Mouse (Mus musculus) hindbrain, embryonic 12.5 days (tissue): ENCODE data around the gene Numb. TPM values are rescaled to one million over a fixed set of nuclear protein-coding genes. Genes with fewer than 3 reads are reported as not detected.

ENCODE experiments used
- ATAC-seq: fragments of 200-750 bp; cut with Nextera tagmentation; 2 replicates; pipeline ENCODE4 v1.8.0; 2017; ENCODE audit warnings: moderate TSS enrichment; ENCODE audit not compliant: low FRiP score
- H3K27ac ChIP-seq: fragments of 300-500 bp; sonication (generic); 2 replicates; pipeline ENCODE4 v1.5.1; 2016; ENCODE audit warnings: mild to moderate bottlenecking
- H3K27me3 ChIP-seq: fragments of 300-500 bp; sonication (generic); 2 replicates; pipeline ENCODE4 v1.6.1; 2016; ENCODE audit warnings: mild to moderate bottlenecking
- H3K36me3 ChIP-seq: fragments of 300-500 bp; sonication (generic); 2 replicates; pipeline ENCODE4 v1.6.1; 2016; ENCODE audit warnings: mild to moderate bottlenecking
- H3K4me1 ChIP-seq: fragments of 300-500 bp; sonication (generic); 2 replicates; pipeline ENCODE4 v1.6.1; 2016
- H3K4me2 ChIP-seq: fragments of 300-500 bp; sonication (generic); replicated peaks from 2 replicates; pipeline ENCODE4 v1.6.1; 2016; ENCODE audit warnings: mild to moderate bottlenecking
- H3K4me3 ChIP-seq: fragments of 300-500 bp; sonication (generic); 2 replicates; pipeline ENCODE4 v1.5.1; 2016; ENCODE audit warnings: mild to moderate bottlenecking
- H3K9ac ChIP-seq: fragments of 300-500 bp; sonication (generic); 2 replicates; pipeline ENCODE4 v1.6.1; 2016; ENCODE audit warnings: mild to moderate bottlenecking, moderate library complexity
- H3K9me3 ChIP-seq: fragments of 300-500 bp; sonication (generic); replicated peaks from 2 replicates; pipeline ENCODE4 v1.6.1; 2016; ENCODE audit warnings: mild to moderate bottlenecking
- WGBS: fragments of 180-500 bp; shearing (Covaris S2); methylation state at CpG from one replicate; pipeline ENCODE4 v1.1.7; 2016; 5-methylcytosine and 5-hydroxymethylcytosine counted together
- polyA plus RNA-seq: library from polyadenylated mRNA; unstranded; fragments of >200 nt; fragmentation: Nextera tagmentation; extraction: Ambion mirVana; gene quantifications from 2 replicates; pipeline ENCODE4 v1.2.1, GENCODE M21; 2016

The Numb gene
- polyA plus RNA-seq: 30.8 and 31.5 TPM in 2 replicates

- Histone ChIP-seq H3K4me3 (peak within 1 kb of the TSS; percentile 93), H3K4me2 (peak within 1 kb of the TSS; percentile 95), H3K4me1 (peaks cover 17% of the 10 kb centered on the region), H3K9ac (peak within 1 kb of the TSS; percentile 90), H3K9me3 (no peaks in the 10 kb centered on the region), H3K36me3 (no peaks in the 10 kb centered on the region; the same call in 1 of the 2 replicates), H3K27ac (peak within 1 kb of the TSS; percentile 89), H3K27me3 (no peaks in the 10 kb centered on the region)
- peak; percentile 100 for ATAC-seq
- WGBS: under 1% methylated on average over 63 of the region's 63 CpGs
Measured at GRCm38 (mm10) chr12:83921535-83922381, at the start of gene Numb. Gene Numb, minus strand, starts transcription at chr12:83921934.

- Histone ChIP-seq H3K4me3 (no peak overlapping the region), H3K27me3 (no peaks in the 10 kb centered on the region), H3K9ac (no peak overlapping the region), H3K36me3 (no peaks in the 10 kb centered on the region), H3K9me3 (no peaks in the 10 kb centered on the region), H3K4me1 (no peaks in the 10 kb centered on the region), H3K4me2 (no peak overlapping the region), H3K27ac (no peak overlapping the region)
- WGBS: 92% methylated on average over 6 of the region's 7 CpGs
- ATAC-seq: no peak
Measured at GRCm38 (mm10) chr12:83965235-83965634, 43.5 kb upstream of the Numb start.

GRCm38 (mm10) chr12:83958278-83958677 lies 36.5 kb upstream of the Numb start:
- H3K36me3 ChIP-seq: 0 out of 2 replicates have a peak, but pooled peaks cover 6% of the 10 kb centered on the region
- H3K27ac ChIP-seq: no peak overlapping the region
- no peak for ATAC-seq
- WGBS: 93% methylated on average over 9 of the region's 9 CpGs
- peaks cover 6% of the 10 kb centered on the region for H3K4me1 ChIP-seq
- H3K4me3 ChIP-seq: no peak overlapping the region
- no peak overlapping the region for H3K4me2 ChIP-seq
- no peaks in the 10 kb centered on the region for H3K9me3 ChIP-seq
- H3K9ac ChIP-seq: no peak overlapping the region
- H3K27me3 ChIP-seq: no peaks in the 10 kb centered on the region

GRCm38 (mm10) chr12:83951711-83952575 lies 30.2 kb upstream of the Numb start:
- H3K27ac ChIP-seq: no peak overlapping the region
- peak; percentile 35; the same call in 1 of the 2 replicates for ATAC-seq
- 0 out of 2 replicates have a peak, but pooled peaks cover 12% of the 10 kb centered on the region for H3K36me3 ChIP-seq
- peak overlapping the region; percentile 90 for H3K4me3 ChIP-seq
- WGBS: 63% methylated on average over 32 of the region's 32 CpGs
- H3K4me2 ChIP-seq: peak overlapping the region; percentile 77
- H3K4me1 ChIP-seq: peaks cover 28% of the 10 kb centered on the region
- peak overlapping the region; percentile 88 for H3K9ac ChIP-seq
- no peaks in the 10 kb centered on the region for H3K9me3 ChIP-seq
- no peaks in the 10 kb centered on the region for H3K27me3 ChIP-seq

- peak overlapping the region; percentile 85 for H3K27ac ChIP-seq
- H3K36me3 ChIP-seq: 0 out of 2 replicates have a peak, but pooled peaks cover 7% of the 10 kb centered on the region
- H3K27me3 ChIP-seq: no peaks in the 10 kb centered on the region
- WGBS: under 1% methylated on average over 112 of the region's 116 CpGs
- H3K4me2 ChIP-seq: peak overlapping the region; percentile 77
- H3K4me3 ChIP-seq: peak overlapping the region; percentile 90
- peak; percentile 52 for ATAC-seq
- H3K9me3 ChIP-seq: no peaks in the 10 kb centered on the region
- H3K9ac ChIP-seq: peak overlapping the region; percentile 88
- H3K4me1 ChIP-seq: peaks cover 28% of the 10 kb centered on the region
Measured at GRCm38 (mm10) chr12:83950840-83951701, 29.3 kb upstream of the Numb start.

GRCm38 (mm10) chr12:83950493-83950839 lies 28.7 kb upstream of the Numb start, which contains the start of gene Riox1:
Gene Riox1, plus strand, starts transcription at chr12:83950608.
- Histone ChIP-seq H3K9ac (peak within 1 kb of the TSS; percentile 88), H3K27me3 (no peaks in the 10 kb centered on the region), H3K4me2 (peak within 1 kb of the TSS; percentile 77), H3K4me1 (peaks cover 28% of the 10 kb centered on the region), H3K9me3 (no peaks in the 10 kb centered on the region), H3K4me3 (peak within 1 kb of the TSS; percentile 90), H3K36me3 (0 out of 2 replicates have a peak, but pooled peaks cover 6% of the 10 kb centered on the region), H3K27ac (peak within 1 kb of the TSS; percentile 85)
- ATAC-seq: peak; percentile 95
- WGBS: under 1% methylated on average over 37 of the region's 37 CpGs

- peak overlapping the region; percentile 44; the same call in 1 of the 2 replicates for H3K27ac ChIP-seq
- WGBS: 29% methylated on average over 11 of the region's 11 CpGs
- no peak for ATAC-seq
Measured at GRCm38 (mm10) chr12:83949776-83950492, 28.2 kb upstream of the Numb start.

GRCm38 (mm10) chr12:83949043-83949442 lies 27.3 kb upstream of the Numb start:
- 80% methylated on average over 4 of the region's 4 CpGs for WGBS
- Histone ChIP-seq H3K27me3 (no peaks in the 10 kb centered on the region), H3K4me2 (no peak overlapping the region)

More at GRCm38 (mm10) chr12:83949776-83950492, 28.2 kb upstream of the Numb start:
- Histone ChIP-seq H3K36me3 (0 out of 2 replicates have a peak, but pooled peaks cover 6% of the 10 kb centered on the region), H3K27me3 (no peaks in the 10 kb centered on the region), H3K4me2 (peak overlapping the region; percentile 77), H3K9me3 (no peaks in the 10 kb centered on the region), H3K9ac (peak overlapping the region; percentile 88), H3K4me3 (peak overlapping the region; percentile 90), H3K4me1 (peaks cover 28% of the 10 kb centered on the region)

GRCm38 (mm10) chr12:83947260-83947811 lies 25.6 kb upstream of the Numb start:
- 89% methylated on average over 8 of the region's 8 CpGs for WGBS
- Histone ChIP-seq H3K36me3 (0 out of 2 replicates have a peak, but pooled peaks cover 2% of the 10 kb centered on the region), H3K9ac (no peak overlapping the region), H3K9me3 (no peaks in the 10 kb centered on the region), H3K4me2 (no peak overlapping the region), H3K27me3 (no peaks in the 10 kb centered on the region), H3K27ac (no peak overlapping the region), H3K4me3 (no peak overlapping the region), H3K4me1 (peaks cover 18% of the 10 kb centered on the region)
- no peak for ATAC-seq

More at GRCm38 (mm10) chr12:83949043-83949442, 27.3 kb upstream of the Numb start:
- Histone ChIP-seq H3K9me3 (no peaks in the 10 kb centered on the region), H3K27ac (no peak overlapping the region), H3K4me3 (no peak overlapping the region), H3K36me3 (0 out of 2 replicates have a peak, but pooled peaks cover 6% of the 10 kb centered on the region), H3K9ac (no peak overlapping the region), H3K4me1 (peaks cover 28% of the 10 kb centered on the region)
- no peak for ATAC-seq

GRCm38 (mm10) chr12:83941938-83942337 lies 20.2 kb upstream of the Numb start:
- Histone ChIP-seq H3K9me3 (no peaks in the 10 kb centered on the region), H3K36me3 (no peaks in the 10 kb centered on the region), H3K4me3 (no peak overlapping the region), H3K4me1 (no peaks in the 10 kb centered on the region), H3K27ac (no peak overlapping the region), H3K27me3 (no peaks in the 10 kb centered on the region), H3K9ac (no peak overlapping the region), H3K4me2 (no peak overlapping the region)
- ATAC-seq: no peak
- WGBS: 75% methylated on average over 3 of the region's 3 CpGs
